Mouse (Mus musculus): ENCODE data around the gene Ano6.

DNA sequence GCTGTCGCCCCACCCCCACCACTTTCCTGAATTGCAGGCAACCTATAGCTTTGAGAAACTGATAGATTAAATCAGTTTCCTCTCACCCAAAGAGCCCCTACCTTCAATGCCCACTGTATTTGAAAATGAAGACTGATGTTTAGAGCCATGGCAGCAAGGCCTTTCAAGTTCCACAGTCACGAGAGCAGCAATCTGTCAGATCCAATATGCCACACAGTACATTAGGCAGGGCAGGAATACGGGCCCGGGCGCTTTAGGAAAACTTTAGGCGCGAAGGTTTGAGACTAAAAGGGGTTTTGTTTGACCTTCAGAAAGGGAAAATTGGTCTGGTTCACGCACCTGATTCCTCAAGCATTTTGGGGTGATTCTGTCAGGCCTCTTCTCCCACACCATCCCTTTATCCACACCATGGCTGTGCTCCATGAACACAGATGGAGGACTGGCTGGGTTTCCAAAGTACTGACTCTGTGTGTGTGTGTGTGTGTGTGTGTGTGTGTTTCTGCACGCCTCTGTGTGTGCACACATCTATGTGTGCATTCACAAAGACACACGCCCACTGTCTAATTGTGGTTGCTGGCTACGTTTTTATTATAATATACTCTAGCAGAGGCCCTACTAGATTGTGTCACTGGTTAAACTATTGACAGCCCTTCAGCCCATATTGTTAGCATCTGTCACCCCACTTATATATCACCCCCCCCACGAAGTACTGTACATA, 173.0 kb downstream of the Ano6 start:
- no peak for TF ChIP-seq CTCF (IDR thresholded peaks at IDR 0.05; ENCODE audit: control insufficient read depth, insufficient read depth, insufficient replicate concordance, low read depth, low read length)
- TF ChIP-seq POLR2A (IDR thresholded peaks at IDR 0.05; ENCODE audit: control insufficient read depth, low read depth, low read length) = no peak

Data from testis, adult 2 months (tissue).